Mouse (Mus musculus) heart, postnatal 25 days (tissue): ENCODE data around the gene Sorbs2. TPM values are rescaled to one million over a fixed set of nuclear protein-coding genes. Genes with fewer than 3 reads are reported as not detected.

Experiments
- DNase-seq: peaks from one replicate; pipeline ENCODE4 v3.0.0; 2022; ENCODE audit warnings: low spot score
- intact Hi-C: fragments of 180-260 bp; cut with DNase I; formaldehyde crosslinking; loops from one replicate; pipeline ENCODE4 v1.15.1; 2025
- total RNA-seq, 2 experiments: library from RNA; stranded (reverse); gene quantifications; 2 replicates each; pipeline ENCODE4 v1.2.3; 2021

Sorbs2 gene
- total RNA-seq = 100 to 1,000 TPM; 572 to 611 TPM

GRCm38 (mm10) chr8:45507634-45508321, at the start of gene Sorbs2:
Sorbs2 (plus strand) TSS chr8:45507788.
- no peak for DNase-seq
- intact Hi-C loops = no loop called here

- intact Hi-C loops = no loop called here
- no peak for DNase-seq
Measured at GRCm38 (mm10) chr8:45457874-45458273, 49.7 kb upstream of the Sorbs2 start.

- intact Hi-C loops = no loop called here
- DNase-seq = no peak
Measured at GRCm38 (mm10) chr8:45469006-45469405, 38.6 kb upstream of the Sorbs2 start.

GRCm38 (mm10) chr8:45469507-45470178, 37.9 kb upstream of the Sorbs2 start:
- intact Hi-C loops = no loop called here
- no peak for DNase-seq

GRCm38 (mm10) chr8:45480886-45481285, 26.7 kb upstream of the Sorbs2 start:
- intact Hi-C loops = no loop called here
- DNase-seq = no peak

GRCm38 (mm10) chr8:45486281-45486680, 21.3 kb upstream of the Sorbs2 start:
- intact Hi-C loops = no loop called here
- no peak for DNase-seq

- DNase-seq = no peak
- intact Hi-C loops = no loop called here
Measured at GRCm38 (mm10) chr8:45503971-45504370, 3.6 kb upstream of the Sorbs2 start.

GRCm38 (mm10) chr8:45506376-45506775, 1.2 kb upstream of the Sorbs2 start:
- intact Hi-C loops = no loop called here
- no peak for DNase-seq

- intact Hi-C loops = no loop called here
- no peak for DNase-seq
Measured at GRCm38 (mm10) chr8:45507277-45507633, 333 bp upstream of the Sorbs2 start.

GRCm38 (mm10) chr8:45508521-45509104, 1.0 kb downstream of the Sorbs2 start:
- DNase-seq = no peak
- intact Hi-C loops = no loop called here

GRCm38 (mm10) chr8:45512369-45512768, 4.8 kb downstream of the Sorbs2 start:
- no peak for DNase-seq
- intact Hi-C loops = no loop called here

- intact Hi-C loops = no loop called here
- DNase-seq = no peak
Measured at GRCm38 (mm10) chr8:45521595-45521994, 14.0 kb downstream of the Sorbs2 start.

- intact Hi-C loops = no loop called here
- no peak for DNase-seq
Measured at GRCm38 (mm10) chr8:45527708-45528107, 20.1 kb downstream of the Sorbs2 start.

GRCm38 (mm10) chr8:45528890-45529289, 21.3 kb downstream of the Sorbs2 start:
- DNase-seq = no peak
- intact Hi-C loops = no loop called here

- no peak for DNase-seq
- intact Hi-C loops = no loop called here
Measured at GRCm38 (mm10) chr8:45536578-45536977, 29.0 kb downstream of the Sorbs2 start.

GRCm38 (mm10) chr8:45540513-45540912, 32.9 kb downstream of the Sorbs2 start:
- no peak for DNase-seq
- intact Hi-C loops = no loop called here

- no peak for DNase-seq
- intact Hi-C loops = no loop called here
Measured at GRCm38 (mm10) chr8:45552175-45552574, 44.6 kb downstream of the Sorbs2 start.

GRCm38 (mm10) chr8:45554627-45555026, 47.0 kb downstream of the Sorbs2 start:
- DNase-seq = no peak
- intact Hi-C loops = no loop called here

GRCm38 (mm10) chr8:45557936-45558335, 50.3 kb downstream of the Sorbs2 start:
- DNase-seq = no peak
- intact Hi-C loops = no loop called here

GRCm38 (mm10) chr8:45558426-45558825, 50.8 kb downstream of the Sorbs2 start:
- DNase-seq = no peak
- intact Hi-C loops = no loop called here

GRCm38 (mm10) chr8:45559176-45559820, 51.7 kb downstream of the Sorbs2 start:
- intact Hi-C loops = no loop called here
- DNase-seq = no peak
